Mouse (Mus musculus): Measurements from ENCODE around the gene Tmem110. TPM values are rescaled to one million over a fixed set of nuclear protein-coding genes. Genes with fewer than 3 reads are reported as not detected.

Gene Tmem110
- polyA plus RNA-seq, 1 experiment from 2014 or later, result 12.7 TPM

GRCm38 (mm10) chr14:30907814-30908265 is 82.5 kb downstream of the Tmem110 start:
- 0 out of 2 replicates have a peak, but pooled peaks have one; percentile 35 for ATAC-seq (replicated peaks; ENCODE audit: insufficient number of reproducible peaks, insufficient read depth, low FRiP score, low read depth)
- Histone ChIP-seq H3K9me3 (replicated peaks) (no peaks in the 10 kb centered on the region), H3K27ac (no peak overlapping the region), H3K27me3 (no peaks in the 10 kb centered on the region), H3K4me3 (no peak overlapping the region), H3K9ac (no peak overlapping the region), H3K36me3 (no peaks in the 10 kb centered on the region), H3K4me2 (no peak overlapping the region), H3K4me1 (replicated peaks) (no peaks in the 10 kb centered on the region)
- 74% methylated on average over 3 of the region's 3 CpGs for WGBS

GRCm38 (mm10) chr14:30911141-30911540 is 85.8 kb downstream of the Tmem110 start:
- H3K4me3 ChIP-seq, result no peak overlapping the region
- ATAC-seq (replicated peaks; ENCODE audit: insufficient number of reproducible peaks, insufficient read depth, low FRiP score, low read depth), result no peak
- H3K27ac ChIP-seq, result no peak overlapping the region
- no peaks in the 10 kb centered on the region for H3K36me3 ChIP-seq
- no peak overlapping the region for H3K9ac ChIP-seq
- H3K4me2 ChIP-seq, result no peak overlapping the region
- H3K9me3 ChIP-seq (replicated peaks), result no peaks in the 10 kb centered on the region
- H3K27me3 ChIP-seq, result no peaks in the 10 kb centered on the region
- 87% methylated on average over 8 of the region's 8 CpGs for WGBS
- no peaks in the 10 kb centered on the region for H3K4me1 ChIP-seq (replicated peaks)

DNA sequence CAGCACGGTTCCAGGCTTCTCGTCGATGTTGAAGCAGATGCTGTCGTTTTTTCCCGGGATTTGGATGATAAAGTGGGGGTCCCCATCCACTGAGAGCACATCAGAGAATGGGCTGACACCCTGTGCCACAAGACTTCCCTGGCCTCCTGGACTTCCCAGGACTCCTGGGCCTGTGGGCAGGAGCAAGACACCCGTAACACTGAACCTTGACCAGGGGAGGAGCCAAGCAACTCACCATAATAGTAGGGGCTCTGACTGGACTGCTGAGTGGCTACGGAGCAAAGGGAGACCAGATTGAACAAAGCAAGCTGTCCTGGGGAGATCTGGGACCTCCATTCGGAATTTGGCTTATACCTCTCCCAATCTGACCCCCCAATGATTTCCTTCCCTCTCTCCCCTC is 87.3 kb downstream of the Tmem110 start:
- Histone ChIP-seq H3K27ac (no peak overlapping the region), H3K4me3 (no peak overlapping the region)

DNA sequence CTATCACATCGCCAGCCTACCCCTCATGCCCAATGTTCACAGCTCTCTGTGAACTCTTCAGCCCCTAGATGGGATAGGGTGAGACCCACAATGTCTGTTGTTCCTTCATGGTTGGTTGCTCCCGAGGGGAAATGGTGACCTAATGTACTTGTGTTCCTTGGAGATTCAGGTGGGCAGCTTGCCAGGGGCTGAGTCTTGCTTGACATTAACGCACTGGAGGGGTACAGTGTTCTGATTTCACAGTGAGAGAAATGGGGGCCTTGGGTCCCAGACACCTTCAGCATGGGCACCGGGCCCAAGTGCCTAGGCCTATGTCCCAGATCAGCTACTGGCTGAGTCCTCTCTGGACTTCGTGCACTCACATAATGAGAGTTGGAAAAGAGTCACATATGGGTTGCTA is 88.0 kb downstream of the Tmem110 start:
- WGBS, result 74% methylated on average over 5 of the region's 5 CpGs
- Histone ChIP-seq H3K9ac (no peak overlapping the region), H3K4me1 (replicated peaks) (no peaks in the 10 kb centered on the region)

More for the DNA sequence above, 87.3 kb downstream of the Tmem110 start:
- no peak overlapping the region for H3K4me2 ChIP-seq
- no peak overlapping the region for H3K9ac ChIP-seq
- ATAC-seq (replicated peaks; ENCODE audit: insufficient number of reproducible peaks, insufficient read depth, low FRiP score, low read depth), result no peak
- H3K27me3 ChIP-seq, result no peaks in the 10 kb centered on the region
- 76% methylated on average over 8 of the region's 8 CpGs for WGBS
- no peaks in the 10 kb centered on the region for H3K9me3 ChIP-seq (replicated peaks)
- H3K4me1 ChIP-seq (replicated peaks), result no peaks in the 10 kb centered on the region
- H3K36me3 ChIP-seq, result no peaks in the 10 kb centered on the region

DNA sequence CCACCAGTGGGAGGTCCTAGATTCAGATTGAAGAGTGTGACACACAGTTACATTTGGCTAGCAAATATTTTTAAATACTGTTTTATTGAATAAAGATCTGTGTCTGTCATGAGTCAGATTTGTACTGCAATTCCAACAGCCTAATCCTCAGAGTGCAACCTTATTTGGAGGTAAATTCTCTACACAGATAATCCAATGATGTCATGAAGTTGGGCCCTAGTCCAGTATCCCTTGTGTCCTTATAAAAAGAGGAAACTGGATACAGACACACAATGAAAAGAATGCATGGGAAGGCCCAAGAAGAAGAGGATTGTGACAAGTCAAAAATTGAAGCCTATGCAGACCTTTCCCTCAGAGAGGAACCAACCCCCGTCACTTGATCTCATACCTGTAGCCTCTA is 91.1 kb downstream of the Tmem110 start:
- ATAC-seq (replicated peaks; ENCODE audit: insufficient number of reproducible peaks, insufficient read depth, low FRiP score, low read depth), result no peak
- Histone ChIP-seq H3K9me3 (replicated peaks) (no peaks in the 10 kb centered on the region), H3K4me1 (replicated peaks) (no peaks in the 10 kb centered on the region), H3K36me3 (no peaks in the 10 kb centered on the region), H3K27ac (no peak overlapping the region), H3K4me3 (no peak overlapping the region), H3K9ac (no peak overlapping the region), H3K4me2 (no peak overlapping the region), H3K27me3 (no peaks in the 10 kb centered on the region)
- WGBS, result 79% methylated on average over 1 of the region's 1 CpGs

More for the DNA sequence above, 88.0 kb downstream of the Tmem110 start:
- no peak for ATAC-seq (replicated peaks; ENCODE audit: insufficient number of reproducible peaks, insufficient read depth, low FRiP score, low read depth)
- no peaks in the 10 kb centered on the region for H3K36me3 ChIP-seq
- H3K27ac ChIP-seq, result no peak overlapping the region
- no peaks in the 10 kb centered on the region for H3K9me3 ChIP-seq (replicated peaks)
- H3K4me2 ChIP-seq, result no peak overlapping the region
- no peak overlapping the region for H3K4me3 ChIP-seq
- H3K27me3 ChIP-seq, result no peaks in the 10 kb centered on the region

DNA sequence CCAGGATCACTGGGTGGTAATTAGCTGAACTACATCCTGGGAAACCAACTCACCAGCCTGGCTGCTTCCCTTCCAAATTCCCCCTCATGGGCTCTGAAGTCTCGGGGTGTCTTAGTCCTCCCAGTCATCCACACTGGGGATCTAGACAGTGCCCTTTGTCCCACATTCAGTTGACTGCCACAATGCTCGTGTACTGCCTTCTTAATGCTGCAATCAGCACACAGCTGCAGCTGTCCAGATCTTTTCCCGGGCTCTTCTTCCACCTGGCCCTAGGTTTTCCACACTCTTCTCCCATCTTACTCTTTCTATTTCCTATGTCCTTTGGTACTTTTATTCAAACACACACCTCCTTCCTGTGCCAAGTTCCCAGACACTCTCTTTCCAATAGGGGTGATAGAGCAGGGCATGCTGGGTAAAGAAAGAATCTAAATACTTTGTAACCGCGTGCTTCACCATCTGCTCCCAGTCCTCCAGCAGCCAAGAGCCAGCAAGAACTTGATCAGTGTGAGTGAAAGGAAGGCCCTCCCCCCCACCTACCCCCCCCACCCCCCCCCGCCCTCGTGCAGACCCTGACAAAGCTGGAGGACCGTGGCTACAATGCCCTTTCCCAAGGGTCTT is 96.8 kb downstream of the Tmem110 start:
- no peak overlapping the region for H3K4me3 ChIP-seq
- ATAC-seq (replicated peaks; ENCODE audit: insufficient number of reproducible peaks, insufficient read depth, low FRiP score, low read depth), result no peak
- no peak overlapping the region for H3K27ac ChIP-seq
- no peaks in the 10 kb centered on the region for H3K36me3 ChIP-seq
- no peak overlapping the region for H3K4me2 ChIP-seq
- H3K4me1 ChIP-seq (replicated peaks), result no peaks in the 10 kb centered on the region
- 53% methylated on average over 8 of the region's 8 CpGs for WGBS
- no peak overlapping the region for H3K9ac ChIP-seq
- no peaks in the 10 kb centered on the region for H3K9me3 ChIP-seq (replicated peaks)
- no peaks in the 10 kb centered on the region for H3K27me3 ChIP-seq

DNA sequence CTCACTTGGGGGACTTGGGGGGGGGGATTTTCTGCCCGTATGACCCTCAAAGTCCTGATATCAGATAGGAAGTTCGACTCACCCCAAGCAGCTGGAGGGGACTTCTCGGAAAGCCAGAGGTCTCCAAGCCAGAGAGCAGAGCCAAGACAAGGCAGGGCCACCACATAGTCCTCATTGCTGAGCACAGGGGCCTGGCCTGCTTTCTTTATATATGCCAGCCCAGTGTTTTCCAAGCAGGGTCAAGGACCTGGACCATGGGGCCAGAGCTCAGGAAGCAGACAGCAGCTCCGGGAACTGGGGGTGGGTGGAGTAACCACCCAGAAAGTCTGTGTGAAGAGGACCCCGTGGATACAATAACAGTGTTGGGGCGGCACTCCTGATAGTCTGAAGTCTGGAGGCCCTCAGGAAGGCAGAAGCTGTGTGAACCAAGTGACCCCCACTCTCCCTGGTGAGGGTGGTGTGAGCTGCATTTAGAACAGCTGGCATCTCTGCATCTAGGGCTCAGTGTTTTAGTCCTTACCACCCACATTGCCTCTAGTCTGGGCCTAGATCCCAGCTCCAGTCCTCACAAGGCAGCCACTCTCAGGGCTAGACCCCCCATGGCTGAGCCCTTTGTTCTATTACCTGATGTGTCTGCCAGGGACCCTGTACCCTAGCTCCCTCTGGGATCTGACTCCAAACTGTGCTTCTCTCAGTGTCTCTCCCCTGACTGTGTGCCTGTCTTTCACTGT is 98.2 kb downstream of the Tmem110 start, which contains the start of gene Itih3:
Itih3 (minus strand) TSS at position 386 of the 731 bp plus-strand sequence.
- Histone ChIP-seq H3K9me3 (replicated peaks) (no peaks in the 10 kb centered on the region), H3K4me1 (replicated peaks) (no peaks in the 10 kb centered on the region), H3K4me2 (no peak within 1 kb of the TSS), H3K4me3 (no peak within 1 kb of the TSS), H3K27ac (no peak within 1 kb of the TSS), H3K27me3 (no peaks in the 10 kb centered on the region), H3K9ac (no peak within 1 kb of the TSS), H3K36me3 (no peaks in the 10 kb centered on the region)
- WGBS, result 38% methylated on average over 6 of the region's 6 CpGs
- ATAC-seq (replicated peaks; ENCODE audit: insufficient number of reproducible peaks, insufficient read depth, low FRiP score, low read depth), result peak; percentile 24; the same call in 1 of the 2 replicates

DNA sequence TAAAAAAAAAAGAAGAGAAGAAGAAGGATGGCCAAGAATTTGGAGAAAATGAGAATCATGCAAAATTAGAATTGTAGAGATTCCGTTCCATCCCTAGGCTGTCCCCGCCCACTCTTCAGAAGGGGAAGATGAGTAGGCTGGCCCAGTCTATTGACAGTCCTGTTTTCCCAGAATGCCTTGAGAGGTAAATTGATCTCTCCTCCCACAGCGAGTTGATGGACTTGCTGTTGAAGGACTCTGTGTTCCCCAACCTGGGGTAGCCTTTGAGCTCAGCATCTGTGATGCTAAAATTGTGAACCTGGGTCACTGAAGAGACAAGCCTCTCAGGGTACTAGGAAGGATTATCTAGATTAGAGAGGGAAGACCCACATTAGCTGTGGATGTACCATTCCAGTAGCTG is 100.1 kb downstream of the Tmem110 start:
- H3K27me3 ChIP-seq, result no peaks in the 10 kb centered on the region
- WGBS, result 87% methylated on average over 3 of the region's 3 CpGs
- H3K9me3 ChIP-seq (replicated peaks), result no peaks in the 10 kb centered on the region

More for the DNA sequence above, 100.1 kb downstream of the Tmem110 start:
- H3K9ac ChIP-seq, result no peak overlapping the region
- H3K4me1 ChIP-seq (replicated peaks), result no peaks in the 10 kb centered on the region
- no peak overlapping the region for H3K27ac ChIP-seq
- no peak overlapping the region for H3K4me3 ChIP-seq
- ATAC-seq (replicated peaks; ENCODE audit: insufficient number of reproducible peaks, insufficient read depth, low FRiP score, low read depth), result no peak
- H3K36me3 ChIP-seq, result no peaks in the 10 kb centered on the region
- no peak overlapping the region for H3K4me2 ChIP-seq

Other genes with a start within 250 kb of the Tmem110 start
- gene Prkcd, start 199.4 kb upstream of the Tmem110 start, polyA plus RNA-seq (2015; fragmentation: Nextera tagmentation; extraction: Ambion mirVana), result 37.5 and 49.6 TPM in 2 replicates
- 8.8 and 11.5 TPM in 2 replicates for gene Rft1, start 171.2 kb upstream of the Tmem110 start, polyA plus RNA-seq (2015; fragmentation: Nextera tagmentation; extraction: Ambion mirVana)
- 7.8 and 10.3 TPM in 2 replicates for gene Sfmbt1, start 110.7 kb upstream of the Tmem110 start, polyA plus RNA-seq (2015; fragmentation: Nextera tagmentation; extraction: Ambion mirVana)
- gene Mustn1, start 53.6 kb downstream of the Tmem110 start, polyA plus RNA-seq (2015; fragmentation: Nextera tagmentation; extraction: Ambion mirVana), result 3.9 and 4.3 TPM in 2 replicates
- gene Itih4, start 60.9 kb downstream of the Tmem110 start, polyA plus RNA-seq (2015; fragmentation: Nextera tagmentation; extraction: Ambion mirVana), result 0.52 and 1.5 TPM in 2 replicates
- gene Itih3, start 98.2 kb downstream of the Tmem110 start, polyA plus RNA-seq (2015; fragmentation: Nextera tagmentation; extraction: Ambion mirVana), result 1.6 and 3.5 TPM in 2 replicates
- gene Itih1, start 117.7 kb downstream of the Tmem110 start, polyA plus RNA-seq (2015; fragmentation: Nextera tagmentation; extraction: Ambion mirVana), result 0.05 and 0.22 TPM in 2 replicates
- gene Nek4, start 125.8 kb downstream of the Tmem110 start, polyA plus RNA-seq (2015; fragmentation: Nextera tagmentation; extraction: Ambion mirVana), result 5.4 and 7.3 TPM in 2 replicates
- gene Glt8d1, start 175.8 kb downstream of the Tmem110 start, polyA plus RNA-seq (2015; fragmentation: Nextera tagmentation; extraction: Ambion mirVana), result 45.2 and 46.8 TPM in 2 replicates
- gene Spcs1, start 176.1 kb downstream of the Tmem110 start, polyA plus RNA-seq (2015; fragmentation: Nextera tagmentation; extraction: Ambion mirVana), result 310 and 368 TPM in 2 replicates
- 91.4 and 101 TPM in 2 replicates for gene Pbrm1, start 193.5 kb downstream of the Tmem110 start, polyA plus RNA-seq (2015; fragmentation: Nextera tagmentation; extraction: Ambion mirVana)
- gene Gnl3, start 193.6 kb downstream of the Tmem110 start, polyA plus RNA-seq (2015; fragmentation: Nextera tagmentation; extraction: Ambion mirVana), result 54.2 and 55.1 TPM in 2 replicates

All from heart, embryonic 15.5 days (tissue).